Mouse (Mus musculus) hindbrain, embryonic 15.5 days (tissue): ENCODE results near the gene Rpl18. TPM values are rescaled to one million over a fixed set of nuclear protein-coding genes. Genes with fewer than 3 reads are reported as not detected.
A peak's percentile ranks its signal among the peaks of the same experiment; 100 is the strongest.

ENCODE experiments used
- ATAC-seq: fragments of 200-750 bp; cut with Nextera tagmentation; 2 replicates; pipeline ENCODE4 v1.8.0; 2017; ENCODE audit warnings: low read depth, moderate number of reproducible peaks, moderate TSS enrichment; ENCODE audit not compliant: low FRiP score
- H3K27ac ChIP-seq: fragments of 300-500 bp; sonication (generic); replicated peaks from 2 replicates; pipeline ENCODE4 v1.5.1; 2015; ENCODE audit warnings: mild to moderate bottlenecking, inconsistent platforms
- H3K27me3 ChIP-seq: fragments of 300-500 bp; sonication (generic); 2 replicates; pipeline ENCODE4 v1.6.1; 2015; ENCODE audit warnings: control low read depth, inconsistent platforms
- H3K36me3 ChIP-seq: fragments of 300-500 bp; sonication (generic); 2 replicates; pipeline ENCODE4 v1.6.1; 2015; ENCODE audit warnings: control low read depth, inconsistent platforms
- H3K4me1 ChIP-seq: fragments of 300-500 bp; sonication (generic); replicated peaks from 2 replicates; pipeline ENCODE4 v1.6.1; 2015; ENCODE audit warnings: control low read depth, inconsistent platforms
- H3K4me2 ChIP-seq: fragments of 300-500 bp; sonication (generic); 2 replicates; pipeline ENCODE4 v1.6.1; 2015; ENCODE audit warnings: moderate library complexity, mild to moderate bottlenecking, inconsistent platforms
- H3K4me3 ChIP-seq: fragments of 300-500 bp; sonication (generic); 2 replicates; pipeline ENCODE4 v1.5.1; 2015; ENCODE audit warnings: mild to moderate bottlenecking, inconsistent platforms
- H3K9ac ChIP-seq: fragments of 300-500 bp; sonication (generic); 2 replicates; pipeline ENCODE4 v1.6.1; 2015; ENCODE audit warnings: inconsistent platforms
- H3K9me3 ChIP-seq: fragments of 300-500 bp; sonication (generic); 2 replicates; pipeline ENCODE4 v1.6.1; 2016; ENCODE audit warnings: control low read depth, inconsistent platforms
- WGBS: fragments of 180-500 bp; shearing (Covaris S2); methylation state at CpG from one replicate; pipeline ENCODE4 v1.1.7; 2015; 5-methylcytosine and 5-hydroxymethylcytosine counted together
- polyA plus RNA-seq: library from polyadenylated mRNA; unstranded; fragments of >200 nt; fragmentation: Nextera tagmentation; extraction: Ambion mirVana; gene quantifications from 2 replicates; pipeline ENCODE4 v1.2.1, GENCODE M21; 2015

The Rpl18 gene
- 528 and 575 TPM in 2 replicates for polyA plus RNA-seq

DNA sequence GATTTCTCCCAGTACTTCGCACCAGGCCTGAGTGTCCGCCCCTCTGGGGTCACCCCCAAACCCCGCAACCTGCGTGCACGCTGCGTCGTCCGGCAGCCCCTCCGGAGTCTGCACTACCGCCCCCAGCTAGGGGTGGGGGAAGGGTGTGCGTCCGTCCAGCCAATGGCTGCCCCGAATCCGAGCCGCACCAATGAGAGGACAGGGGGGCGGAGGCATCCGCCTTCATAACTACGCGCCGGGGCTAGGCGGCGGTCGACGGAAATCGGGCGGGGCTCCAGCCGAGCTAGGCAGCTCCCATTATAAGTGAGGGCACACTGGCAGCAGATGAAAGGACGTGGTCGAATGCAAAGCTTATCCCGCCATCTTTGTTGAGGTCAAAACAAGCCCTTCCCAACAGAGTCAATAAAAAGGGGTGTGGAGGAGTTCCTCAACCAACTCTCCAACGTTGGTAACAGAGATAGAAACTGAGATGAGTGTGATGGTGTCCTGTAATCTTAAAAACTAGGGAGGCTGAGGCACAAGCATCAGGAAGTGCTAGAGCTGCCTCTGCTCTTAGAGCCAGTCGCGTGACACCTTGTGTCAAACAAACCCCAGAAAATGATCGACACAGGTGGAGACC, at the start of gene Rpl18:
TSS of gene Rpl18 (plus strand) at position 368 of the 619 bp plus-strand sequence.
- peak; percentile 92 for ATAC-seq
- Histone ChIP-seq H3K4me1 (peaks cover 53% of the 10 kb centered on the region), H3K4me3 (peak within 1 kb of the TSS; percentile 58), H3K27me3 (no peaks in the 10 kb centered on the region), H3K9ac (peak within 1 kb of the TSS; percentile 69), H3K27ac (peak within 1 kb of the TSS; percentile 66), H3K4me2 (peak within 1 kb of the TSS; percentile 81), H3K36me3 (peaks cover 33% of the 10 kb centered on the region), H3K9me3 (no peaks in the 10 kb centered on the region)
- WGBS: 7% methylated on average over 34 of the region's 34 CpGs

GRCm38 (mm10) chr7:45666161-45666560, 49.1 kb upstream of the Rpl18 start, which contains the start of gene Fut2:
Fut2 (minus strand) TSS chr7:45666394.
- Histone ChIP-seq H3K4me2 (no peak within 1 kb of the TSS), H3K9ac (no peak within 1 kb of the TSS), H3K36me3 (no peaks in the 10 kb centered on the region), H3K9me3 (no peaks in the 10 kb centered on the region), H3K27ac (no peak within 1 kb of the TSS), H3K27me3 (no peaks in the 10 kb centered on the region), H3K4me3 (no peak within 1 kb of the TSS), H3K4me1 (no peaks in the 10 kb centered on the region)
- WGBS: 85% methylated on average over 7 of the region's 7 CpGs
- no peak for ATAC-seq

GRCm38 (mm10) chr7:45667761-45668160, 47.5 kb upstream of the Rpl18 start:
- WGBS: 66% methylated on average over 14 of the region's 14 CpGs
- no peak for ATAC-seq

GRCm38 (mm10) chr7:45668921-45669320, 46.3 kb upstream of the Rpl18 start:
- Histone ChIP-seq H3K27me3 (no peaks in the 10 kb centered on the region), H3K9me3 (no peaks in the 10 kb centered on the region), H3K4me1 (no peaks in the 10 kb centered on the region), H3K4me3 (no peak overlapping the region), H3K9ac (no peak overlapping the region), H3K4me2 (no peak overlapping the region), H3K27ac (no peak overlapping the region), H3K36me3 (no peaks in the 10 kb centered on the region)
- ATAC-seq: no peak
- WGBS: 98% methylated on average over 9 of the region's 9 CpGs

More at GRCm38 (mm10) chr7:45667761-45668160, 47.5 kb upstream of the Rpl18 start:
- no peaks in the 10 kb centered on the region for H3K36me3 ChIP-seq
- H3K27me3 ChIP-seq: no peaks in the 10 kb centered on the region
- no peaks in the 10 kb centered on the region for H3K4me1 ChIP-seq
- no peak overlapping the region for H3K4me2 ChIP-seq
- no peaks in the 10 kb centered on the region for H3K9me3 ChIP-seq
- no peak overlapping the region for H3K9ac ChIP-seq
- H3K27ac ChIP-seq: no peak overlapping the region
- H3K4me3 ChIP-seq: no peak overlapping the region

DNA sequence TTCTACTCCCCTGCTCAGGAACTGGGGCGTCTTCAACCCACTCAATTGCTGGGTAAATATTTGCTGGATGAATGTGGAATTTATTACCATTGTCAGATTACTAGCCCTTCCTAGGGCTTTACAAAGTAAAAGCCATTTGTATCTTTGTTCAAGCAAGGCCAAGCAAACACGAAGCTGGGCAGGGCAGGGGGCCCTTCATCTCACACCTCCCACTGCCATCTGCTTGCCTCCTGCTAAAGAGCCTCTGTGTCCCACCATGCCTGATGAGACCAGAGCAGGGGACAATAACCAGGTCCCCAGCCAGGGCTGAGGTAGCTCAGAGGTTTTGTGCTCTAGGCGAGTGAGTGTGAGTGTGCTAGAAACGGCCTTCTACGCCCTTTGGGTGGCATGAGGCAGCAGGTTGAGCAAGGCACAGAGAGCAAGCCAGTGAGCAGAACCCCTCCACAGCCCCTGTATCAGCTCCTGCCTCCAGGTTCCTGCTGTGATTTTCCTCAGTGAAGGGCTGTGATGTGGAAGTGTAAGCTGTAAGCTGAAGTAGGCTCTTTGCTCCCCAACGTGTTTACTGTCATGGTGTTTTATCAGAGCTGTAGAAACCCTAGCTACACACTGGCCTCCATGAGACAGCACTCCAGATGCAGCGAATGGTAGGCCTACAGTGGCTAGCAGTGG, 37.5 kb upstream of the Rpl18 start:
- no peak for ATAC-seq
- Histone ChIP-seq H3K4me2 (no peak overlapping the region), H3K9me3 (no peaks in the 10 kb centered on the region)

DNA sequence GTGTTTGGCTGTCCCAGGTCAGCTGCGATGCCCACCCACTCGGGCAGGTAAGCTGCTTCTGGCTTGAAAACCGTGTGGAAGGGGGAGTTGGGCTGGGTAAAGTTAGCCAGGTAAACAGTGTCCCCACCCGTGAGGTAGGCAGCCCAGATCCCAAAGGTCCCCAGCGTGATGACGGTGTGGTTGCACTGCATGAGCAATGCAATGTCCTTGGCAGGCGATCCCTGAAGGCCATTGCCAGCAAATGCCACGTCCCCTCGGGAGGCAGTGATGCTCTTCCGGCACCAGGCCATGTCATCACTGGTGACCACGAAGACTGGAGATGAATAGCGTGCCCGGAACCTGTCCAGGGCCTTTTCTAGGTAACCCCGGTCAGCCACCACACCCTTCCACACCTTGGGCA, 36.7 kb upstream of the Rpl18 start:
- H3K36me3 ChIP-seq: no peaks in the 10 kb centered on the region
- H3K9ac ChIP-seq: no peak overlapping the region
- no peaks in the 10 kb centered on the region for H3K27me3 ChIP-seq
- no peak overlapping the region for H3K4me2 ChIP-seq
- H3K27ac ChIP-seq: no peak overlapping the region
- H3K4me1 ChIP-seq: peaks cover 3% of the 10 kb centered on the region; the same call in 1 of the 2 replicates
- no peaks in the 10 kb centered on the region for H3K9me3 ChIP-seq
- WGBS: 95% methylated on average over 14 of the region's 14 CpGs
- ATAC-seq: no peak
- H3K4me3 ChIP-seq: no peak overlapping the region

More for the DNA sequence above, 37.5 kb upstream of the Rpl18 start:
- H3K36me3 ChIP-seq: no peaks in the 10 kb centered on the region
- 82% methylated on average over 7 of the region's 7 CpGs for WGBS
- H3K27me3 ChIP-seq: no peaks in the 10 kb centered on the region
- H3K9ac ChIP-seq: no peak overlapping the region
- H3K4me3 ChIP-seq: no peak overlapping the region
- H3K27ac ChIP-seq: no peak overlapping the region
- peaks cover 3% of the 10 kb centered on the region; the same call in 1 of the 2 replicates for H3K4me1 ChIP-seq

DNA sequence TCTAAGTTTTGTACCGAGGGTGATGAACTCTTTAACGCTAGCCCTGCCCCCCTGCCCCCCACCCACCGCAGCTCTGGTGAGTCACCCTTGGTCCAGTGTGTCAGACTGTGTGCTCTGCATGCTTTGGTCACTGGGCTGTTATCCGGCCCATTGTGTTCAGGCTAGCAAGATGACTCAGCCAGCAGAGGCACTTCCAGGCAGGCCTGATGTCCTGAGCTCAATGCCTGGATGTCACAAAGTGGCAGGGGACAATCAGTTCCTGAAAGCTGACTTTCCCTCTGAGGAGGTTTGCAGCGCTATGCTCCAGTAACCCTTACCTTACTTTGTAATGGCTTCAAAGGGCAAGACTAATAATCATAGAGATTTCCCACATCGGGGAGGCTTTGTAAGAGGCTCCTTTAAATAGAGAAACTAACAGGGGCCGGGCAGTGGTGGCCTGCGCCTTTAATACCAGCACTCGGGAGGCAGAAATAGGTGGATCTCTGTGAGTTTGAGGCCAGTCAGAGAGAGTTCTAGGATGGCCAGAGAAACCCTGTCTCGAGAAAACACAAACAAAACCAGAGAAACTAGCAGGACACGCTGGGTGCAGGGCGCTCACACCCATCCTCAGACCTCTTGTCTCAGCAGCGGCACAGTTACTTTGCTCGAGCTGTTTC, 35.2 kb upstream of the Rpl18 start:
- no peak for ATAC-seq
- Histone ChIP-seq H3K27me3 (no peaks in the 10 kb centered on the region), H3K4me3 (no peak overlapping the region), H3K9ac (no peak overlapping the region), H3K4me2 (no peak overlapping the region), H3K27ac (no peak overlapping the region), H3K9me3 (no peaks in the 10 kb centered on the region), H3K36me3 (no peaks in the 10 kb centered on the region), H3K4me1 (peaks cover 3% of the 10 kb centered on the region; the same call in 1 of the 2 replicates)
- 64% methylated on average over 14 of the region's 14 CpGs for WGBS

- Histone ChIP-seq H3K4me2 (no peak overlapping the region), H3K27ac (no peak overlapping the region), H3K36me3 (no peaks in the 10 kb centered on the region), H3K9ac (no peak overlapping the region), H3K4me3 (no peak overlapping the region), H3K27me3 (no peaks in the 10 kb centered on the region), H3K4me1 (peaks cover 7% of the 10 kb centered on the region; the same call in 1 of the 2 replicates), H3K9me3 (no peaks in the 10 kb centered on the region)
- 88% methylated on average over 8 of the region's 8 CpGs for WGBS
- ATAC-seq: no peak
Observed at GRCm38 (mm10) chr7:45681046-45681736, 34.1 kb upstream of the Rpl18 start.

DNA sequence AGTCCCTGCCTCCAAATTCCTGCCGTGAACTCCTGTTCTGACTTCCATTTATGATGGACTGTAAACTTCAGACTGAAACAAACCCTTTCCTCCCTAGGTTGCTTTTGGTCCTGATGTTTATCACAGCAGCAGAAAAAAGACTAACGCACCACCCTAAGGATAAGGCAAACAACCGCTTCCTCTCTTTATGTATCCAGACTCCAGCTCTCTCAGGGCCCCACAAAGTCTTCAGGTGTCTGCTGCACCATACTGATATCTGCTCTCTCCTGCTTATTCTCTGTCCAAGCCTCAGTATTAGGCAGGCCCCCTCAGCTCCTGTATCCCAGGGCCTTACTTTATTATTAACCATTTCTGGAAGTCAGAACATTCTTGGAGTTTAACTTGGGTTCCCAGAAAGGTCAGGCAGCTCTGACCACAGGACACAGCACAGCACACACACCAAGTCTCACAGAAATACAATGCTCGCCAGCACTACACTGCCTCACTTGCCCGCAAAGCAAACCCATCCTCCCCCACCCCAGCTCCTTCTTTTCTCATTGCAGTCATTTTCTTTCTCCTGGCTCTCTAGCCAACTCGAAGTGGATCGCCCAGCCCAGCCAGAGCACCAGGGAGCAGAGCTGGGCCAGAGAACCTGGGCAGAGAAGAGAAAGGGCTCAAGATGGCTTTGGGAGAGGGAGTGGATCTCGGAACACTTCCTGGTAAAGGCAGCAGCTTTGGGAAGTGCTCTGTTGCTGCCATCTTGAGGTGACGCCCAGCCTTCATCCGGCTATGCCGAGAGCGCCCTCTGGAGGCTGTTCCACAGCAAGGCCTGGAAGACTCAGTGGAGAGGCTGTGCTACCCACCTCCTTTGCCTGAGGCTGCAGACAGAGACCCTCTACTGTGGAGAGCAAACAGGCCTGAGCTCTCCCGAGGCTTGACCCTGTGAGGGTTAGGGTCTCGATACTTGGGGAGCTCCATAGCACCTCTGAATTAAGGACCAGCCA, 32.8 kb upstream of the Rpl18 start:
- Histone ChIP-seq H3K4me1 (peaks cover 8% of the 10 kb centered on the region; the same call in 1 of the 2 replicates), H3K36me3 (no peaks in the 10 kb centered on the region), H3K27me3 (no peaks in the 10 kb centered on the region), H3K4me3 (no peak overlapping the region), H3K9me3 (no peaks in the 10 kb centered on the region), H3K27ac (peak overlapping the region; percentile 70), H3K4me2 (peak overlapping the region; percentile 46), H3K9ac (peak overlapping the region; percentile 23; the same call in 1 of the 2 replicates)
- peak; percentile 70 for ATAC-seq
- WGBS: 30% methylated on average over 14 of the region's 14 CpGs

DNA sequence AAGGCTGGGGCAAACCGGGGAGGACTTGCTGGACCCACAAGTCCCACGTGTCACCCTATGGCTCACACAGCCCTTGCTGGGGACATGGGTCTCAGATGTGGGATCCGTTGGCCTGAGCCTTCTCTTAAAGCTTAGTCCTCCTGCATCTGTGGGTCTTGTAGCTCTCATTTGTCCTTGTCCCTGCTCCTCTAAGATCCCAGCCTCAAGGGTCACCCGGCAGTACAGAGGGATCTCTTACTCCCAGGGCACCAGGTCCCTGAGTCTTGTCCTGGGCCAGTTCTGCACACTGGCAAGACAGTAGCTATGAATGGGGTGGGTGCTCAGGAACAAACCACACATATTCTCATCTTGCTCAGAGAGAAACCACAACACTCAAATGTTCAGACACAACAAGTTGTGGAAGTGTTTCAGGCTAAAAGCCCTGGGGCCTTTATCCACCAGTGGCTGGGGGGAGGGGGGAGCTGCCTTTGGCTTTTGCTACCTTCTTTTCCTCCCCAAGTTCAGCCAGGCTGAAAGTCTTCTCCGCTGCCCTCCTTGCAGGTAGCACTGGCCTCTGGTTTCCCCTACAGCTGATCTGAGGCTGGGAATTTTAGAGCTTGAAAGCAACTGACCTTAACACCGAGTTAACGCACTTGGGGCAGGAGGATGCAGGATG, 31.7 kb upstream of the Rpl18 start, which contains the start of gene Ntn5:
TSS of gene Ntn5 (plus strand) at position 627 of the 655 bp plus-strand sequence.
- no peak within 1 kb of the TSS for H3K27ac ChIP-seq
- no peak within 1 kb of the TSS for H3K4me2 ChIP-seq
- no peaks in the 10 kb centered on the region for H3K9me3 ChIP-seq
- ATAC-seq: no peak
- no peaks in the 10 kb centered on the region for H3K36me3 ChIP-seq
- H3K4me1 ChIP-seq: peaks cover 8% of the 10 kb centered on the region; the same call in 1 of the 2 replicates
- H3K27me3 ChIP-seq: no peaks in the 10 kb centered on the region
- WGBS: 84% methylated on average over 7 of the region's 7 CpGs
- H3K9ac ChIP-seq: no peak within 1 kb of the TSS
- H3K4me3 ChIP-seq: no peak within 1 kb of the TSS
